Mouse (Mus musculus) embryonic facial prominence, embryonic 12.5 days (tissue): ENCODE measurements around the gene Ccdc149. TPM values are rescaled to one million over a fixed set of nuclear protein-coding genes. Genes with fewer than 3 reads are reported as not detected.

Source experiments
- ATAC-seq: fragments of 200-750 bp; cut with Nextera tagmentation; 2 replicates; pipeline ENCODE4 v1.8.0; 2017; ENCODE audit not compliant: insufficient number of reproducible peaks, insufficient read depth, low FRiP score, low TSS enrichment
- H3K27ac ChIP-seq: fragments of 300-500 bp; sonication (generic); 2 replicates; pipeline ENCODE4 v1.5.1; 2016; ENCODE audit warnings: mild to moderate bottlenecking
- H3K27me3 ChIP-seq: fragments of 300-500 bp; sonication (generic); 2 replicates; pipeline ENCODE4 v1.6.1; 2016; ENCODE audit warnings: mild to moderate bottlenecking, moderate library complexity
- H3K36me3 ChIP-seq: fragments of 300-500 bp; sonication (generic); 2 replicates; pipeline ENCODE4 v1.6.1; 2016; ENCODE audit warnings: mild to moderate bottlenecking
- H3K4me1 ChIP-seq: fragments of 300-500 bp; sonication (generic); 2 replicates; pipeline ENCODE4 v1.6.1; 2016
- H3K4me2 ChIP-seq: fragments of 300-500 bp; sonication (generic); replicated peaks from 2 replicates; pipeline ENCODE4 v1.6.1; 2016; ENCODE audit warnings: mild to moderate bottlenecking, moderate library complexity
- H3K4me3 ChIP-seq: fragments of 300-500 bp; sonication (generic); 2 replicates; pipeline ENCODE4 v1.5.1; 2016; ENCODE audit warnings: mild to moderate bottlenecking
- H3K9ac ChIP-seq: fragments of 300-500 bp; sonication (generic); 2 replicates; pipeline ENCODE4 v1.6.1; 2016; ENCODE audit warnings: mild to moderate bottlenecking, moderate library complexity
- H3K9me3 ChIP-seq: fragments of 300-500 bp; sonication (generic); 2 replicates; pipeline ENCODE4 v1.6.1; 2016; ENCODE audit warnings: mild to moderate bottlenecking, moderate library complexity
- WGBS: fragments of 180-500 bp; shearing (Covaris S2); methylation state at CpG from one replicate; pipeline ENCODE4 v1.1.7; 2016; 5-methylcytosine and 5-hydroxymethylcytosine counted together
- polyA plus RNA-seq: library from polyadenylated mRNA; unstranded; fragments of >200 nt; fragmentation: Nextera tagmentation; extraction: Ambion mirVana; gene quantifications from 2 replicates; pipeline ENCODE4 v1.2.1, GENCODE M21; 2016

Ccdc149 gene
- polyA plus RNA-seq, 1 experiment from 2014 or later: 2.9 TPM

GRCm38 (mm10) chr5:52476826-52477225 lies 5.5 kb upstream of the Ccdc149 start:
- Histone ChIP-seq H3K9me3 (0 out of 2 replicates have a peak, but pooled peaks cover 3% of the 10 kb centered on the region), H3K9ac (peak overlapping the region; percentile 63), H3K27ac (peak overlapping the region; percentile 20; the same call in 1 of the 2 replicates), H3K4me1 (peaks cover 6% of the 10 kb centered on the region; the same call in 1 of the 2 replicates), H3K36me3 (no peaks in the 10 kb centered on the region), H3K27me3 (no peaks in the 10 kb centered on the region), H3K4me2 (peak overlapping the region; percentile 70), H3K4me3 (peak overlapping the region; percentile 42)
- no peak for ATAC-seq
- WGBS: 7% methylated on average over 7 of the region's 7 CpGs

- H3K4me2 ChIP-seq: peak overlapping the region; percentile 70
- peaks cover 6% of the 10 kb centered on the region; the same call in 1 of the 2 replicates for H3K4me1 ChIP-seq
- H3K27ac ChIP-seq: peak overlapping the region; percentile 20; the same call in 1 of the 2 replicates
- 0 out of 2 replicates have a peak, but pooled peaks cover 3% of the 10 kb centered on the region for H3K9me3 ChIP-seq
- peak; percentile 82 for ATAC-seq
- under 1% methylated on average over 23 of the region's 23 CpGs for WGBS
- H3K4me3 ChIP-seq: peak overlapping the region; percentile 42
- H3K9ac ChIP-seq: peak overlapping the region; percentile 63
- H3K36me3 ChIP-seq: no peaks in the 10 kb centered on the region
- peaks cover 5% of the 10 kb centered on the region; the same call in 1 of the 2 replicates for H3K27me3 ChIP-seq
Observed at GRCm38 (mm10) chr5:52476292-52476701, 5.0 kb upstream of the Ccdc149 start.

GRCm38 (mm10) chr5:52473988-52474387 lies 2.7 kb upstream of the Ccdc149 start:
- H3K4me2 ChIP-seq: no peak overlapping the region
- H3K9me3 ChIP-seq: 0 out of 2 replicates have a peak, but pooled peaks cover 3% of the 10 kb centered on the region
- H3K27ac ChIP-seq: no peak overlapping the region
- H3K4me1 ChIP-seq: peaks cover 6% of the 10 kb centered on the region; the same call in 1 of the 2 replicates
- H3K27me3 ChIP-seq: peaks cover 16% of the 10 kb centered on the region; the same call in 1 of the 2 replicates
- ATAC-seq: no peak
- H3K36me3 ChIP-seq: no peaks in the 10 kb centered on the region
- no peak overlapping the region for H3K4me3 ChIP-seq
- no peak overlapping the region for H3K9ac ChIP-seq
- WGBS: 89% methylated on average over 7 of the region's 7 CpGs

- Histone ChIP-seq H3K9ac (peak overlapping the region; percentile 61; the same call in 1 of the 2 replicates), H3K27ac (no peak overlapping the region), H3K4me3 (peak overlapping the region; percentile 58), H3K4me2 (peak overlapping the region; percentile 93), H3K27me3 (peaks cover 16% of the 10 kb centered on the region), H3K9me3 (0 out of 2 replicates have a peak, but pooled peaks cover 1% of the 10 kb centered on the region), H3K4me1 (no peaks in the 10 kb centered on the region), H3K36me3 (no peaks in the 10 kb centered on the region)
- WGBS: 42% methylated on average over 5 of the region's 5 CpGs
- no peak; the same call in 1 of the 2 replicates for ATAC-seq
Observed at GRCm38 (mm10) chr5:52470551-52470950, 770 bp downstream of the Ccdc149 start.

GRCm38 (mm10) chr5:52467841-52468240 lies 3.5 kb downstream of the Ccdc149 start:
- WGBS: 83% methylated on average over 3 of the region's 3 CpGs
- Histone ChIP-seq H3K27ac (no peak overlapping the region), H3K4me3 (no peak overlapping the region), H3K36me3 (no peaks in the 10 kb centered on the region), H3K9me3 (peaks cover 10% of the 10 kb centered on the region), H3K4me1 (no peaks in the 10 kb centered on the region), H3K9ac (no peak overlapping the region), H3K27me3 (peaks cover 16% of the 10 kb centered on the region), H3K4me2 (no peak overlapping the region)
- ATAC-seq: no peak

- Histone ChIP-seq H3K36me3 (no peaks in the 10 kb centered on the region), H3K27ac (no peak overlapping the region), H3K9ac (no peak overlapping the region), H3K4me3 (no peak overlapping the region), H3K4me1 (no peaks in the 10 kb centered on the region), H3K27me3 (no peaks in the 10 kb centered on the region), H3K4me2 (no peak overlapping the region), H3K9me3 (peaks cover 10% of the 10 kb centered on the region)
- ATAC-seq: no peak
- WGBS: 77% methylated on average over 2 of the region's 2 CpGs
Observed at GRCm38 (mm10) chr5:52462447-52462846, 8.9 kb downstream of the Ccdc149 start.

GRCm38 (mm10) chr5:52461434-52462124 lies 9.7 kb downstream of the Ccdc149 start:
- no peak overlapping the region for H3K4me3 ChIP-seq
- no peaks in the 10 kb centered on the region for H3K36me3 ChIP-seq
- peaks cover 10% of the 10 kb centered on the region for H3K9me3 ChIP-seq
- 74% methylated on average over 6 of the region's 6 CpGs for WGBS
- no peak for ATAC-seq
- H3K27ac ChIP-seq: no peak overlapping the region
- H3K27me3 ChIP-seq: no peaks in the 10 kb centered on the region
- H3K4me2 ChIP-seq: no peak overlapping the region
- H3K9ac ChIP-seq: no peak overlapping the region
- no peaks in the 10 kb centered on the region for H3K4me1 ChIP-seq

GRCm38 (mm10) chr5:52459308-52459707 lies 12.0 kb downstream of the Ccdc149 start:
- 82% methylated on average over 4 of the region's 4 CpGs for WGBS
- Histone ChIP-seq H3K4me3 (no peak overlapping the region), H3K4me2 (no peak overlapping the region), H3K9ac (no peak overlapping the region), H3K9me3 (no peaks in the 10 kb centered on the region), H3K36me3 (no peaks in the 10 kb centered on the region), H3K27me3 (no peaks in the 10 kb centered on the region), H3K4me1 (no peaks in the 10 kb centered on the region), H3K27ac (no peak overlapping the region)
- ATAC-seq: no peak

GRCm38 (mm10) chr5:52457154-52457553 lies 14.2 kb downstream of the Ccdc149 start:
- H3K27ac ChIP-seq: no peak overlapping the region
- H3K27me3 ChIP-seq: no peaks in the 10 kb centered on the region
- H3K36me3 ChIP-seq: no peaks in the 10 kb centered on the region
- H3K4me1 ChIP-seq: no peaks in the 10 kb centered on the region
- H3K9me3 ChIP-seq: no peaks in the 10 kb centered on the region
- no peak overlapping the region for H3K4me2 ChIP-seq
- H3K9ac ChIP-seq: no peak overlapping the region
- ATAC-seq: no peak
- whole genome bisulfite sequencing: 63% methylated on average over 6 of the region's 6 CpGs
- H3K4me3 ChIP-seq: no peak overlapping the region

- no peak overlapping the region for H3K4me2 ChIP-seq
- ATAC-seq: no peak
- no peak overlapping the region for H3K27ac ChIP-seq
- no peaks in the 10 kb centered on the region for H3K4me1 ChIP-seq
- H3K9ac ChIP-seq: no peak overlapping the region
- H3K9me3 ChIP-seq: no peaks in the 10 kb centered on the region
- no peaks in the 10 kb centered on the region for H3K36me3 ChIP-seq
- H3K4me3 ChIP-seq: no peak overlapping the region
- H3K27me3 ChIP-seq: no peaks in the 10 kb centered on the region
- WGBS: 78% methylated on average over 9 of the region's 9 CpGs
Observed at GRCm38 (mm10) chr5:52450821-52451220, 20.5 kb downstream of the Ccdc149 start.

- H3K9ac ChIP-seq: no peak overlapping the region
- no peak for ATAC-seq
- 72% methylated on average over 8 of the region's 8 CpGs for WGBS
- H3K4me1 ChIP-seq: no peaks in the 10 kb centered on the region
- no peak overlapping the region for H3K4me3 ChIP-seq
- H3K36me3 ChIP-seq: no peaks in the 10 kb centered on the region
- no peak overlapping the region for H3K27ac ChIP-seq
- H3K27me3 ChIP-seq: no peaks in the 10 kb centered on the region
- H3K4me2 ChIP-seq: no peak overlapping the region
- H3K9me3 ChIP-seq: no peaks in the 10 kb centered on the region
Observed at GRCm38 (mm10) chr5:52449187-52449586, 22.1 kb downstream of the Ccdc149 start.

- Histone ChIP-seq H3K4me2 (no peak overlapping the region), H3K27ac (no peak overlapping the region), H3K36me3 (no peaks in the 10 kb centered on the region), H3K9ac (no peak overlapping the region), H3K27me3 (no peaks in the 10 kb centered on the region), H3K9me3 (no peaks in the 10 kb centered on the region), H3K4me3 (no peak overlapping the region), H3K4me1 (no peaks in the 10 kb centered on the region)
- ATAC-seq: no peak
- WGBS: 88% methylated on average over 11 of the region's 11 CpGs
Observed at GRCm38 (mm10) chr5:52440278-52440677, 31.0 kb downstream of the Ccdc149 start.
